Mouse (Mus musculus): ENCODE results near the gene Pi4k2a. TPM values are rescaled to one million over a fixed set of nuclear protein-coding genes. Genes with fewer than 3 reads are reported as not detected.
A peak's percentile ranks its signal among the peaks of the same experiment; 100 is the strongest.

Gene Pi4k2a
- polyA plus RNA-seq, 1 experiment from 2014 or later = 20.9 TPM

DNA sequence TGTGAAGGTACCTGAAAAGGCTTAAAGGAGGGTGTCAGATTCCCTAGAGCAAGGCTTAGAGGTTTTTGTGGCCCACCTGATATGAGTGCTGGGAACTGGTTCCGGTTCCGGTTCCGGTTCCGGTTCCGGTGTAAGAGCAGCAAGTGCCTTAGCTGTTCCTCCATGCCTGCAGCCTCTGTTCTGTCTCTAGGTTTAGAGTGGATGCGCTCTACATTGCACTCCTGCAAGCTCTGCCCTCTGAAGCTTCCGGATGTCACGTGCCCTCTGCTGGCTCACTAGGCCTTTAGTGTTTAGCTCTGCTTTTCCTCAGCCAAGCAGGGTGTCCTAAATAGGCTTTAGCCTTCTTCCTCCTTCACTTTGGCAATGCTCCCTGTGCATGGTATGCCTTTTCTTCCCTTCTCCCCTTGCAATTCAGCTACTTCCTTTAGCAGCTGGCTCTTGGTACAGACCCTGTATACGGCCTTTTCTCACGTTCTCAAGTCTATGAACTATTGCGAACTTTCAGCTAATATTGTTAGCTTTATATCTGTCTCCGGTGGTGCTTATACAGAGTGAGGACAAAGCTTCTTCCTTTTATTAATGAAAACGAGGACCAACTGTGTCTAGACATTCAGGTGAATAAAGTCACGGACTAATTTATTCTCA, 1.0 kb upstream of the Pi4k2a start:
- DNase-seq (ENCODE audit: low spot score) = peak; percentile 44
- ATAC-seq (ENCODE audit: low FRiP score) = no peak
- Histone ChIP-seq H3K27ac (ENCODE audit: low read depth, low read length) (peak overlapping the region; percentile 56), H3K9me3 (ENCODE audit: control insufficient read depth, low read length) (no peaks in the 10 kb centered on the region), H3K36me3 (ENCODE audit: control insufficient read depth, insufficient read depth, low read length) (no peaks in the 10 kb centered on the region), H3K27me3 (ENCODE audit: control insufficient read depth, insufficient read depth, low read length) (no peaks in the 10 kb centered on the region), H3K9ac (ENCODE audit: low read depth, low read length) (no peak overlapping the region; the same call in 1 of the 2 replicates), H3K4me3 (ENCODE audit: low read depth, low read length) (peak overlapping the region; percentile 90; the same call in 1 of the 2 replicates), H3K4me1 (replicated peaks; ENCODE audit: control insufficient read depth, insufficient read depth, low read length) (peaks cover 7% of the 10 kb centered on the region; the same call in 1 of the 2 replicates), H3K4me2 (replicated peaks; ENCODE audit: low read depth, low read length) (peak overlapping the region; percentile 41)
- WGBS = 26% methylated on average over 14 of the region's 14 CpGs

DNA sequence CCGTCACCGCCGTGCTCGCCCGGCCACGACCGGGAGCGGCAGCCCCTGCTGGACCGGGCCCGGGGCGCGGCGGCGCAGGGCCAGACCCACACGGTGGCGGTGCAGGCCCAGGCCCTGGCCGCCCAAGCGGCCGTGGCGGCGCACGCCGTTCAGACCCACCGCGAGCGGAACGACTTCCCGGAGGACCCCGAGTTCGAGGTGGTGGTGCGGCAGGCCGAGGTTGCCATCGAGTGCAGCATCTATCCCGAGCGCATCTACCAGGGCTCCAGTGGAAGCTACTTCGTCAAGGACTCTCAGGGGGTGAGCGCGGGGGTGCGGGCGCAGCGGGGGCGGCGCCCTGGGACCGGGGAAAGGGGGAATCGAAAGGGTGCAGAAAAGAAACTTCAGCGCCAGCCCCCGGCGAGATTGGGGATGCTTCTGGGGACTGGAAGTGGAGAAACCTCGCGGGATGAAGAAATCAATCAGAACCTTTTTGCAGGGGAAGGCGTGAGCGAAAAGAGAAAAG, 419 bp downstream of the Pi4k2a start:
- Histone ChIP-seq H3K27me3 (ENCODE audit: control insufficient read depth, insufficient read depth, low read length) (no peaks in the 10 kb centered on the region), H3K4me2 (replicated peaks; ENCODE audit: low read depth, low read length) (peak overlapping the region; percentile 85), H3K36me3 (ENCODE audit: control insufficient read depth, insufficient read depth, low read length) (no peaks in the 10 kb centered on the region), H3K9me3 (ENCODE audit: control insufficient read depth, low read length) (no peaks in the 10 kb centered on the region), H3K4me1 (replicated peaks; ENCODE audit: control insufficient read depth, insufficient read depth, low read length) (peaks cover 7% of the 10 kb centered on the region; the same call in 1 of the 2 replicates), H3K9ac (ENCODE audit: low read depth, low read length) (peak overlapping the region; percentile 91), H3K4me3 (ENCODE audit: low read depth, low read length) (peak overlapping the region; percentile 90), H3K27ac (ENCODE audit: low read depth, low read length) (peak overlapping the region; percentile 80)
- DNase-seq (ENCODE audit: low spot score) = no peak
- peak; percentile 78 for ATAC-seq (ENCODE audit: low FRiP score)
- WGBS = under 1% methylated on average over 43 of the region's 52 CpGs

DNA sequence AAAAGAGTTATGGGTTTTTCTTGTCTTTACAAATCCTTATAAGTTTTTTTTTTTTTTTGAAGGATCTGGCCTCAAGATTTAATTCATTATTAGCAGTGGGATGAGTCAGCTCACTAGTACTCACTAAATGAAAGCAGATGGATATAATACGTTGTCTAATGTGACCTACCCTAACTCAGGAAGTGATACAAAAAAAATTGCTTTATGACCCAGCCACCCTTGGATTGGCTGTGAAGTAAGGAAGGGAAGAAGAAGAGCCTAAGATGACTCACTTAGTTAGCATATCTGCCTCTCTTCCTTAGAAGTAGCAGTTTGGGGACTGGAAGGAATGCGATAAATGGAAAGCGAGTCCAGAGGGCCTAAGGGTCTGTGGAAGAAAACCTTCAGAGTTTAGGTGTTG, 9.1 kb downstream of the Pi4k2a start:
- Histone ChIP-seq H3K4me3 (ENCODE audit: low read depth, low read length) (no peak overlapping the region), H3K4me2 (replicated peaks; ENCODE audit: low read depth, low read length) (no peak overlapping the region), H3K36me3 (ENCODE audit: control insufficient read depth, insufficient read depth, low read length) (no peaks in the 10 kb centered on the region), H3K9me3 (ENCODE audit: control insufficient read depth, low read length) (no peaks in the 10 kb centered on the region), H3K9ac (ENCODE audit: low read depth, low read length) (no peak overlapping the region), H3K27me3 (ENCODE audit: control insufficient read depth, insufficient read depth, low read length) (no peaks in the 10 kb centered on the region), H3K27ac (ENCODE audit: low read depth, low read length) (no peak overlapping the region), H3K4me1 (replicated peaks; ENCODE audit: control insufficient read depth, insufficient read depth, low read length) (no peaks in the 10 kb centered on the region)
- 91% methylated on average over 3 of the region's 3 CpGs for WGBS
- ATAC-seq (ENCODE audit: low FRiP score) (no peak), DNase-seq (ENCODE audit: low spot score) (no peak)

- ATAC-seq (ENCODE audit: low FRiP score) = no peak
- Histone ChIP-seq H3K4me2 (replicated peaks; ENCODE audit: low read depth, low read length) (no peak overlapping the region), H3K9me3 (ENCODE audit: control insufficient read depth, low read length) (no peaks in the 10 kb centered on the region), H3K36me3 (ENCODE audit: control insufficient read depth, insufficient read depth, low read length) (no peaks in the 10 kb centered on the region), H3K27ac (ENCODE audit: low read depth, low read length) (no peak overlapping the region), H3K4me3 (ENCODE audit: low read depth, low read length) (no peak overlapping the region), H3K4me1 (replicated peaks; ENCODE audit: control insufficient read depth, insufficient read depth, low read length) (no peaks in the 10 kb centered on the region), H3K9ac (ENCODE audit: low read depth, low read length) (no peak overlapping the region), H3K27me3 (ENCODE audit: control insufficient read depth, insufficient read depth, low read length) (no peaks in the 10 kb centered on the region)
- WGBS = 93% methylated on average over 9 of the region's 9 CpGs
- DNase-seq (ENCODE audit: low spot score) = no peak
Observed at GRCm38 (mm10) chr19:42104681-42105080, 14.4 kb downstream of the Pi4k2a start.

- ATAC-seq (ENCODE audit: low FRiP score) = no peak
- Histone ChIP-seq H3K4me1 (replicated peaks; ENCODE audit: control insufficient read depth, insufficient read depth, low read length) (no peaks in the 10 kb centered on the region), H3K27ac (ENCODE audit: low read depth, low read length) (no peak overlapping the region), H3K4me2 (replicated peaks; ENCODE audit: low read depth, low read length) (no peak overlapping the region), H3K36me3 (ENCODE audit: control insufficient read depth, insufficient read depth, low read length) (peaks cover 5% of the 10 kb centered on the region; the same call in 1 of the 2 replicates), H3K9me3 (ENCODE audit: control insufficient read depth, low read length) (no peaks in the 10 kb centered on the region), H3K9ac (ENCODE audit: low read depth, low read length) (no peak overlapping the region), H3K4me3 (ENCODE audit: low read depth, low read length) (no peak overlapping the region), H3K27me3 (ENCODE audit: control insufficient read depth, insufficient read depth, low read length) (no peaks in the 10 kb centered on the region)
- no peak for DNase-seq (ENCODE audit: low spot score)
- 92% methylated on average over 4 of the region's 4 CpGs for WGBS
Observed at GRCm38 (mm10) chr19:42115783-42116335, 25.6 kb downstream of the Pi4k2a start.

DNA sequence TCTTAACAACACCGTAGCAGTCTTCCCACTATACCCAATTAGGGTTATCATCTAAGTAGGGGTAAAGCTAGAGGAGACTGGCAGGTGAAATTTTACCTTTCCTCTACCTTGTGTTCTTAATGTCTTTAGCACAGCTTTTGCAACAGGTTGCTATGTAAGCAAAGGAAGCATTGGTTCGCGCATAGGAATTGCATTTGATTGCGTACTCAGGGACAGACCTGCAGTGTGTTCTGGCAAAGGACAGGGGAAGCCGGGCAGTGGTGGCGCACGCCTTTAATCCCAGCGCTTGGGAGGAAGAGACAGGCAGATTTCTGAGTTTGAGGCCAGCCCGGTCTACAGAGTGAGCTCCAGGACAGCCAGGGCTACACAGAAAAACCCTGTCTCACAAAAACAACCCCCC, 27.9 kb downstream of the Pi4k2a start:
- DNase-seq (ENCODE audit: low spot score) = no peak
- peaks cover 12% of the 10 kb centered on the region for H3K36me3 ChIP-seq (ENCODE audit: control insufficient read depth, insufficient read depth, low read length)
- H3K9me3 ChIP-seq (ENCODE audit: control insufficient read depth, low read length) = no peaks in the 10 kb centered on the region

GRCm38 (mm10) chr19:42118596-42118995, 28.3 kb downstream of the Pi4k2a start:
- Histone ChIP-seq H3K36me3 (ENCODE audit: control insufficient read depth, insufficient read depth, low read length) (peaks cover 12% of the 10 kb centered on the region), H3K4me2 (replicated peaks; ENCODE audit: low read depth, low read length) (no peak overlapping the region)

More for the DNA sequence above, 27.9 kb downstream of the Pi4k2a start:
- Histone ChIP-seq H3K27ac (ENCODE audit: low read depth, low read length) (no peak overlapping the region), H3K4me2 (replicated peaks; ENCODE audit: low read depth, low read length) (no peak overlapping the region), H3K27me3 (ENCODE audit: control insufficient read depth, insufficient read depth, low read length) (no peaks in the 10 kb centered on the region), H3K4me3 (ENCODE audit: low read depth, low read length) (no peak overlapping the region), H3K9ac (ENCODE audit: low read depth, low read length) (no peak overlapping the region), H3K4me1 (replicated peaks; ENCODE audit: control insufficient read depth, insufficient read depth, low read length) (no peaks in the 10 kb centered on the region)
- WGBS = 90% methylated on average over 9 of the region's 9 CpGs
- no peak for ATAC-seq (ENCODE audit: low FRiP score)

DNA sequence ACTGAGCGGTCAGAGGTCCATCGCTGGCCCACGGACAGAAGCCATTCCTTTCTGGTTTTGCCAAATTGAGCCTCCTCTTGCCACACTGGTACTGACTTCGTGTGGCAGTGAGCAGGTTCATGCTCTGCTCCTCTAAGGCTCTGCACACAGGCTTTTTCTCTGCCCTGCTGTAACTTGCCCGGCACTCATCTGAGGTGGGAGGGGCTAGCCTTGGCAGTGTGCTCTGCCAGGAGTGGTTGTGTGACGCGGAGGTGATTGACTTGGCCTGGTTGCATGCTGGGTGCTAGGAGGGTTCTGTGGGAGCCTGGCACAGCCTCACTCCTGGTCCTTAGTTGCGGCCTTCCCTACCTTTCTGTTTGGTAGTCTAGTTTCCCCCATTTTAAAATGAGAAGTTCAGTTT, 30.2 kb downstream of the Pi4k2a start:
- Histone ChIP-seq H3K9me3 (ENCODE audit: control insufficient read depth, low read length) (no peaks in the 10 kb centered on the region), H3K4me3 (ENCODE audit: low read depth, low read length) (no peak overlapping the region), H3K27me3 (ENCODE audit: control insufficient read depth, insufficient read depth, low read length) (no peaks in the 10 kb centered on the region), H3K27ac (ENCODE audit: low read depth, low read length) (no peak overlapping the region), H3K4me1 (replicated peaks; ENCODE audit: control insufficient read depth, insufficient read depth, low read length) (no peaks in the 10 kb centered on the region), H3K4me2 (replicated peaks; ENCODE audit: low read depth, low read length) (no peak overlapping the region), H3K9ac (ENCODE audit: low read depth, low read length) (no peak overlapping the region), H3K36me3 (ENCODE audit: control insufficient read depth, insufficient read depth, low read length) (peaks cover 10% of the 10 kb centered on the region)
- 91% methylated on average over 8 of the region's 8 CpGs for WGBS
- no peak for ATAC-seq (ENCODE audit: low FRiP score)
- DNase-seq (ENCODE audit: low spot score) = no peak

More at GRCm38 (mm10) chr19:42118596-42118995, 28.3 kb downstream of the Pi4k2a start:
- 92% methylated on average over 5 of the region's 5 CpGs for WGBS
- Histone ChIP-seq H3K9ac (ENCODE audit: low read depth, low read length) (no peak overlapping the region), H3K4me1 (replicated peaks; ENCODE audit: control insufficient read depth, insufficient read depth, low read length) (no peaks in the 10 kb centered on the region), H3K27ac (ENCODE audit: low read depth, low read length) (no peak overlapping the region), H3K9me3 (ENCODE audit: control insufficient read depth, low read length) (no peaks in the 10 kb centered on the region), H3K4me3 (ENCODE audit: low read depth, low read length) (no peak overlapping the region), H3K27me3 (ENCODE audit: control insufficient read depth, insufficient read depth, low read length) (no peaks in the 10 kb centered on the region)
- ATAC-seq (ENCODE audit: low FRiP score) (no peak), DNase-seq (ENCODE audit: low spot score) (no peak)

DNA sequence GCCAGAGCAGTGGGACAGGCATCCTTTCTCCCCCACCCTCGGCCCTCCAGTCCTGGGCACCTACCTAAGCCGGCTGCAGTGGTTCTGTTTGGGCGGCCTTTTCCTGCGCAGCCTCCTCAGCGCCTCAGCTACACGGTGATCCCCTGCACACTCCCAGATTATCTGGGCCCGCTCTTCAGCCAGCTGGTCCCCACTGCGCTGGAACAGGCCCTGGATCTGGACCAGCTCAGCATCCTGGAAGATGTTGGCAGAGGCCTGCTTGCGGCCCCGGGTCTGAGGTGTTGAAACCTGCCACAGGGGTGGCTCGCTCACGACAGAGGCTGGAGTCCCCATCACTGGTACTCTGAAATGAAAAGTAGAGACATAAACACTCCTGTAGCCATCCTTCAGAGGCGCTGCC, 34.4 kb downstream of the Pi4k2a start:
- Histone ChIP-seq H3K27me3 (ENCODE audit: control insufficient read depth, insufficient read depth, low read length) (0 out of 2 replicates have a peak, but pooled peaks cover 3% of the 10 kb centered on the region), H3K36me3 (ENCODE audit: control insufficient read depth, insufficient read depth, low read length) (peaks cover 10% of the 10 kb centered on the region), H3K9me3 (ENCODE audit: control insufficient read depth, low read length) (no peaks in the 10 kb centered on the region), H3K9ac (ENCODE audit: low read depth, low read length) (no peak overlapping the region), H3K4me3 (ENCODE audit: low read depth, low read length) (no peak overlapping the region), H3K4me1 (replicated peaks; ENCODE audit: control insufficient read depth, insufficient read depth, low read length) (no peaks in the 10 kb centered on the region; the same call in 1 of the 2 replicates), H3K27ac (ENCODE audit: low read depth, low read length) (no peak overlapping the region), H3K4me2 (replicated peaks; ENCODE audit: low read depth, low read length) (no peak overlapping the region)
- no peak for DNase-seq (ENCODE audit: low spot score)
- no peak for ATAC-seq (ENCODE audit: low FRiP score)
- 90% methylated on average over 13 of the region's 13 CpGs for WGBS

Data from hindbrain, embryonic 11.5 days (tissue).